Mouse (Mus musculus): ENCODE results near the gene Slc18a2.

DNA sequence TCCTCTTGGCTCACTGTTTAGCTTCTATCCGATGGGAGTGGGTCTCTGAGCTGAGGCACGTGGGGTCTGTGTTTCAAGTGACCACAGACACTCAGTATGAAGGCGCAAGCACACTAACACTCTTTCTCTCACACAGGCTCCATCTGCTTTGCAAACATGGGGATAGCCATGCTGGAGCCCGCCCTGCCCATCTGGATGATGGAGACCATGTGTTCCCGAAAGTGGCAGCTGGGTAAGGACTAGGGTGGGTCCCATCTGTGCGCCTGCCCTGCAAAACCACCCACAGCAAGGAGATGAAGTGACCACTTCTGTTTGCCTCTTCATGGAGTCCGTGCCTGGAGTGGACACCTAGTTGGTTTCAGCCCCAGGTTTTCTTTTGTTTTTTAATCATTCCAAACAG is 15.7 kb downstream of the Slc18a2 start:
- no peak for TF ChIP-seq USF1 (IDR thresholded peaks at IDR 0.05; ENCODE audit: low read depth, low read length)
- TF ChIP-seq CTCF (conservative IDR thresholded peaks at IDR 0.05 in 1 of 2, IDR thresholded peaks at IDR 0.05 in 1 of 2; ENCODE audit: low read depth in 2 of 2, low read length in 2 of 2): no peak
- TF ChIP-seq ZKSCAN1 (IDR thresholded peaks at IDR 0.05; ENCODE audit: borderline replicate concordance, low read depth, low read length): no peak
- TF ChIP-seq POLR2AphosphoS2 (IDR thresholded peaks at IDR 0.05; ENCODE audit: low read depth, low read length): no peak

All from CH12.LX (cell line).